Mouse (Mus musculus) urinary bladder, postnatal 25 days (tissue): ENCODE results near the gene Scube2.
A peak's percentile ranks its signal among the peaks of the same experiment; 100 is the strongest.

Experiments used
- DNase-seq: peaks from one replicate; pipeline ENCODE4 v3.0.0; 2022; ENCODE audit warnings: low spot score

Gene Scube2

GRCm38 (mm10) chr7:109850531-109850930, 14.9 kb downstream of the Scube2 start:
- DNase-seq: no peak

GRCm38 (mm10) chr7:109849750-109850434, 15.6 kb downstream of the Scube2 start:
- DNase-seq: no peak

- no peak for DNase-seq
Measured at GRCm38 (mm10) chr7:109848867-109849733, 16.4 kb downstream of the Scube2 start.

GRCm38 (mm10) chr7:109844100-109844499, 21.4 kb downstream of the Scube2 start:
- no peak for DNase-seq

GRCm38 (mm10) chr7:109841618-109842418, 23.7 kb downstream of the Scube2 start:
- DNase-seq: no peak

GRCm38 (mm10) chr7:109841031-109841430, 24.4 kb downstream of the Scube2 start:
- DNase-seq: no peak

- no peak for DNase-seq
Measured at GRCm38 (mm10) chr7:109838613-109839012, 26.9 kb downstream of the Scube2 start.

GRCm38 (mm10) chr7:109837651-109838050, 27.8 kb downstream of the Scube2 start:
- DNase-seq: no peak

- DNase-seq: no peak
Measured at GRCm38 (mm10) chr7:109834894-109835293, 30.6 kb downstream of the Scube2 start.

GRCm38 (mm10) chr7:109831376-109831775, 34.1 kb downstream of the Scube2 start:
- no peak for DNase-seq

GRCm38 (mm10) chr7:109826911-109827310, 38.6 kb downstream of the Scube2 start:
- DNase-seq: no peak

GRCm38 (mm10) chr7:109825293-109825692, 40.2 kb downstream of the Scube2 start:
- peak; percentile 7 for DNase-seq

- no peak for DNase-seq
Measured at GRCm38 (mm10) chr7:109818600-109818999, 46.9 kb downstream of the Scube2 start.

- no peak for DNase-seq
Measured at GRCm38 (mm10) chr7:109817954-109818353, 47.5 kb downstream of the Scube2 start.

GRCm38 (mm10) chr7:109813330-109814140, 51.9 kb downstream of the Scube2 start:
- DNase-seq: no peak

GRCm38 (mm10) chr7:109807616-109808485, 57.6 kb downstream of the Scube2 start:
- DNase-seq: no peak

GRCm38 (mm10) chr7:109804843-109805242, 60.6 kb downstream of the Scube2 start:
- no peak for DNase-seq

GRCm38 (mm10) chr7:109804355-109804754, 61.1 kb downstream of the Scube2 start:
- DNase-seq: no peak

- DNase-seq: no peak
Measured at GRCm38 (mm10) chr7:109803516-109803915, 62.0 kb downstream of the Scube2 start.

- DNase-seq: no peak
Measured at GRCm38 (mm10) chr7:109800626-109801025, 64.9 kb downstream of the Scube2 start.

GRCm38 (mm10) chr7:109799168-109799567, 66.3 kb downstream of the Scube2 start:
- no peak for DNase-seq
